Mouse (Mus musculus): ENCODE results near the gene Rbm12b1. TPM values are rescaled to one million over a fixed set of nuclear protein-coding genes. Genes with fewer than 3 reads are reported as not detected.
"Not testable (repeated sequence)": the region's sequence is repeated elsewhere in the genome, so short reads cannot be mapped to it uniquely, and the experiment has no call there.

Rbm12b1 gene
- total RNA-seq (2021): 10 to 100 TPM in 1 of 2 experiments, 1 to 10 TPM in 1; 9.9 to 10.8 TPM
- long read RNA-seq, experiment 1, partial matches to known transcripts: 0 of 4 reads
- long read RNA-seq, experiment 1, other reads (novel, unspliced or antisense): 2 of 4 reads
- long read RNA-seq, experiment 2, partial matches to known transcripts: 0 of 3 reads
- long read RNA-seq, experiment 2, other reads (novel, unspliced or antisense): 3 of 3 reads

- DNase-seq (ENCODE audit: low spot score in 2 of 2): peak; percentile 36 to 74
Measured at GRCm38 (mm10) chr4:12140141-12140567, at the start of gene Rbm12b1. TSS of gene Rbm12b1 (plus strand) at chr4:12140264.

GRCm38 (mm10) chr4:12140592-12141062 lies 563 bp downstream of the Rbm12b1 start:
- peak in 1 of 2 experiments; percentile 17 for DNase-seq (ENCODE audit: low spot score in 2 of 2)

- DNase-seq (ENCODE audit: low spot score in 2 of 2): not testable (repeated sequence)
Measured at GRCm38 (mm10) chr4:12141516-12141915, 1.5 kb downstream of the Rbm12b1 start.

GRCm38 (mm10) chr4:12147660-12148059 lies 7.6 kb downstream of the Rbm12b1 start:
- DNase-seq (ENCODE audit: low spot score in 2 of 2): no peak

GRCm38 (mm10) chr4:12170986-12171317 lies 30.9 kb downstream of the Rbm12b1 start:
- no peak for DNase-seq (ENCODE audit: low spot score in 2 of 2)

GRCm38 (mm10) chr4:12171318-12172091 lies 31.4 kb downstream of the Rbm12b1 start, which contains the start of gene Fam92a:
TSS of gene Fam92a (minus strand) at chr4:12172015.
- DNase-seq (ENCODE audit: low spot score in 2 of 2): peak; percentile 54 to 73

GRCm38 (mm10) chr4:12178992-12179391 lies 38.9 kb downstream of the Rbm12b1 start:
- peak in 1 of 2 experiments; percentile 47 for DNase-seq (ENCODE audit: low spot score in 2 of 2)

Other genes starting within 250 kb of the Rbm12b1 start
- gene Gm10604, start 159.0 kb upstream of the Rbm12b1 start, total RNA-seq (2021): not detected
- 10 to 100 TPM; 10.8 to 11.8 TPM for gene Rbm12b2, start 50.8 kb upstream of the Rbm12b1 start, total RNA-seq (2021)
- gene Fam92a, start 31.8 kb downstream of the Rbm12b1 start, total RNA-seq (2021): 10 to 100 TPM; 35.6 to 42.4 TPM

All from gastrocnemius, postnatal 4 days (tissue).